ENCODE assay signal across 8 mouse cellular contexts in the genomic region with DNA sequence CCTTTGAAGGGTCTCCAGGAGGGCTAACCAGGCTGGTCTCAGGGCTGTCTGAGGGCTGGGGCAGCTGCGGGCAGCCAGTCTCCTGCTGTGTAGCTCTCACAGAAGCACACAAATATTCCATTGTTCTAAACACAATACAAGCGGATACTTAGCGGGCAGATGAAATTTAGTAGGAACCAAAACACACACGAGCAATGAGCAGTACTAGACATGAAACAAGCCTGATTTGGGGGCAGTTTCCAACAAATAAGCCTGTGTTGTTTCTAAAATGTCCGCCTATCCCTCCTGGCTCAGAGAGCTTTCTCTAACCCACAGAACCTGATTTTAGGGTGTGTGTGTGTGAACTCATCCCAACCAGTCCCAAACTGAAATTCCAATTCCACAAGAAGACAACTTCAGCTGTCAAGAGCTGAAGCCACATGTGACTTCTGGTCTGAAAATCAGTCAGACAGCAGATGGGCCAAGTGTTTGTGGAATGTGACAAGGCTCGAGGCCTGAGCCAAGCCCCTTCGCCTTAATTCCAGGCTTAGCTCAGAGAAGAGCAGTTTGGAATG. TPM values are rescaled to one million over a fixed set of nuclear protein-coding genes. Genes with fewer than 3 reads are reported as not detected.
DNase-seq lines count a peak whose midpoint lies in the region; ATAC-seq and TF ChIP-seq lines count a peak whose summit lies in the region.

No protein-coding gene starts in this region.

- H3K4me1 ChIP-seq in heart, embryonic 15.5 days (replicated peaks) = peaks cover 70% of the 10 kb centered on the region
- peaks cover 99% of the 10 kb centered on the region for H3K4me1 ChIP-seq in midbrain, embryonic 10.5 days

- ATAC-seq in heart, embryonic 15.5 days (replicated peaks; ENCODE audit: insufficient number of reproducible peaks, insufficient read depth, low FRiP score, low read depth) = no peak

- H3K4me3 ChIP-seq in heart, embryonic 15.5 days = no peak overlapping the region
- peak overlapping the region; percentile 63 for H3K4me3 ChIP-seq in midbrain, embryonic 10.5 days

- no peak for TF ChIP-seq POLR2A in brain, embryonic 14.5 days (IDR thresholded peaks at IDR 0.05; ENCODE audit: borderline replicate concordance, extremely low read depth, insufficient read depth, insufficient read length, poor library complexity, severe bottlenecking)

- no peaks in the 10 kb centered on the region for H3K36me3 ChIP-seq in heart, embryonic 15.5 days
- peaks cover 14% of the 10 kb centered on the region for H3K36me3 ChIP-seq in midbrain, embryonic 10.5 days

- DNase-seq in cerebellum, adult 9-10 months = peak; percentile 45
- DNase-seq in cerebellum, adult 11 months = no peak
- peak; percentile 89 for DNase-seq in brain, embryonic 14.5 days (ENCODE audit: low read depth)
- DNase-seq in midbrain, embryonic 10.5 days (ENCODE audit: low spot score) = peak; percentile 67
- DNase-seq in urinary bladder, postnatal 14 days (ENCODE audit: low spot score) = no peak
- DNase-seq in spleen, postnatal 10 days (ENCODE audit: low spot score in 2 of 2) = no peak
- DNase-seq in layer of hippocampus, adult 9-10 months (ENCODE audit: low spot score) = no peak

- no peaks in the 10 kb centered on the region for H3K9me3 ChIP-seq in heart, embryonic 15.5 days (replicated peaks)
- no peaks in the 10 kb centered on the region for H3K9me3 ChIP-seq in midbrain, embryonic 10.5 days (replicated peaks)

- no peaks in the 10 kb centered on the region for H3K27me3 ChIP-seq in heart, embryonic 15.5 days
- H3K27me3 ChIP-seq in midbrain, embryonic 10.5 days (ENCODE audit: low read depth, poor library complexity, severe bottlenecking) = no peaks in the 10 kb centered on the region

- 22% methylated on average over 7 of the region's 7 CpGs for WGBS in heart, embryonic 15.5 days
- whole genome bisulfite sequencing in midbrain, embryonic 10.5 days = 7% methylated on average over 7 of the region's 7 CpGs

- TF ChIP-seq CTCF in brain, embryonic 14.5 days (IDR thresholded peaks at IDR 0.05; ENCODE audit: borderline replicate concordance, extremely low read depth, insufficient read depth, insufficient read length) = no peak

- peak overlapping the region; percentile 94 for H3K27ac ChIP-seq in heart, embryonic 15.5 days
- peak overlapping the region; percentile 95 for H3K27ac ChIP-seq in midbrain, embryonic 10.5 days (replicated peaks)

- H3K9ac ChIP-seq in heart, embryonic 15.5 days = 0 out of 2 replicates have a peak overlapping the region, but pooled peaks have one; percentile 5

- H3K4me2 ChIP-seq in heart, embryonic 15.5 days = no peak overlapping the region

RNA-seq across cellular contexts. Expression of a gene that starts 33.7 kb away (rescaled TPM):
- 11,216 and 14,471 TPM in 2 replicates for polyA plus RNA-seq in brain, embryonic 14.5 days (2012; rRNA removed)
- 719 and 906 TPM in 2 replicates for polyA plus RNA-seq in heart, embryonic 15.5 days (2015; fragmentation: Nextera tagmentation; extraction: Ambion mirVana)
- 4,467 and 6,520 TPM in 2 replicates for polyA plus RNA-seq in midbrain, embryonic 10.5 days (2016; fragmentation: Nextera tagmentation; extraction: Ambion mirVana)

RNA-seq across cellular contexts. Expression of a gene that starts 33.8 kb away (rescaled TPM):
- polyA plus RNA-seq in brain, embryonic 14.5 days (2012; rRNA removed) = 136 and 183 TPM in 2 replicates
- polyA plus RNA-seq in heart, embryonic 15.5 days (2015; fragmentation: Nextera tagmentation; extraction: Ambion mirVana) = not detected in 2 replicates
- not detected in 2 replicates for polyA plus RNA-seq in midbrain, embryonic 10.5 days (2016; fragmentation: Nextera tagmentation; extraction: Ambion mirVana)

RNA-seq across cellular contexts. Expression of a gene that starts 42.5 kb away (rescaled TPM):
- 62.6 and 100 TPM in 2 replicates for polyA plus RNA-seq in brain, embryonic 14.5 days (2012; rRNA removed)
- polyA plus RNA-seq in heart, embryonic 15.5 days (2015; fragmentation: Nextera tagmentation; extraction: Ambion mirVana) = 117 and 139 TPM in 2 replicates
- 118 and 129 TPM in 2 replicates for polyA plus RNA-seq in midbrain, embryonic 10.5 days (2016; fragmentation: Nextera tagmentation; extraction: Ambion mirVana)

RNA-seq across cellular contexts. Expression of a gene that starts 52.8 kb away (rescaled TPM):
- 2,160 and 2,864 TPM in 2 replicates for polyA plus RNA-seq in brain, embryonic 14.5 days (2012; rRNA removed)
- 1,310 and 1,493 TPM in 2 replicates for polyA plus RNA-seq in heart, embryonic 15.5 days (2015; fragmentation: Nextera tagmentation; extraction: Ambion mirVana)
- polyA plus RNA-seq in midbrain, embryonic 10.5 days (2016; fragmentation: Nextera tagmentation; extraction: Ambion mirVana) = 2,448 and 2,588 TPM in 2 replicates

Comparison
In these comparisons a context has a peak if more than half of its experiments do, and no peak if none do; other contexts are left out.
1. DNase-seq: peak in cerebellum, adult 9-10 months (single experiment), brain, embryonic 14.5 days (single experiment) and midbrain, embryonic 10.5 days (single experiment); none in cerebellum, adult 11 months (single experiment), urinary bladder, postnatal 14 days (single experiment), spleen, postnatal 10 days (0 of 2) and layer of hippocampus, adult 9-10 months (single experiment).
2. RNA of a gene that starts 33.8 kb away (polyA plus RNA-seq): 136 to 183 TPM in brain, embryonic 14.5 days; not detected in heart, embryonic 15.5 days and not detected in midbrain, embryonic 10.5 days; every median in the first group is over 100 times any median in the second.